Comparison of ENCODE assay signal across 8 mouse cellular contexts in genomic region chr9:74849195-74849978, GRCm38 (mm10). TPM values are rescaled to one million over a fixed set of nuclear protein-coding genes. Genes with fewer than 3 reads are reported as not detected.
DNase-seq lines count a peak whose midpoint lies in the region; ATAC-seq and TF ChIP-seq lines count a peak whose summit lies in the region.

No protein-coding gene starts in this region.

- ATAC-seq in lung, postnatal 0 days: no peak
- ATAC-seq in forebrain, embryonic 15.5 days (replicated peaks): peak; percentile 38
- no peak; the same call in 1 of the 2 replicates for ATAC-seq in liver, embryonic 12.5 days
- ATAC-seq in stomach, embryonic 16.5 days (ENCODE audit: insufficient read depth, low FRiP score): peak; percentile 29
- no peak for ATAC-seq in granulocyte monocyte progenitor cell, adult 5-6 weeks (replicated peaks; ENCODE audit: poor library complexity, severe bottlenecking)
- ATAC-seq in frontal cortex, adult (ENCODE audit: low TSS enrichment): no peak

- peaks cover 79% of the 10 kb centered on the region for H3K27me3 ChIP-seq in lung, postnatal 0 days (replicated peaks; ENCODE audit: insufficient read depth, low read length)
- peaks cover 77% of the 10 kb centered on the region for H3K27me3 ChIP-seq in forebrain, embryonic 15.5 days
- peaks cover 91% of the 10 kb centered on the region for H3K27me3 ChIP-seq in liver, embryonic 12.5 days (replicated peaks)
- H3K27me3 ChIP-seq in stomach, embryonic 16.5 days (ENCODE audit: control insufficient read depth, insufficient read depth, low read length): peaks cover 89% of the 10 kb centered on the region

- DNase-seq in lung, postnatal 0 days (ENCODE audit: low spot score): no peak
- no peak for DNase-seq in lung, postnatal 14 days
- no peak for DNase-seq in adrenal gland, postnatal 14 days

- no peak overlapping the region for H3K27ac ChIP-seq in lung, postnatal 0 days (ENCODE audit: low read length)
- H3K27ac ChIP-seq in forebrain, embryonic 15.5 days (replicated peaks): no peak overlapping the region
- H3K27ac ChIP-seq in liver, embryonic 12.5 days: 0 out of 2 replicates have a peak overlapping the region, but pooled peaks have one; percentile 31
- H3K27ac ChIP-seq in stomach, embryonic 16.5 days (ENCODE audit: low read length): no peak overlapping the region

- TF ChIP-seq EP300 in lung, postnatal 0 days (IDR thresholded peaks at IDR 0.05): no peak

- H3K9me3 ChIP-seq in lung, postnatal 0 days (ENCODE audit: low read length): no peaks in the 10 kb centered on the region
- no peaks in the 10 kb centered on the region for H3K9me3 ChIP-seq in forebrain, embryonic 15.5 days
- no peaks in the 10 kb centered on the region for H3K9me3 ChIP-seq in liver, embryonic 12.5 days (replicated peaks)
- no peaks in the 10 kb centered on the region for H3K9me3 ChIP-seq in stomach, embryonic 16.5 days (replicated peaks; ENCODE audit: control insufficient read depth, low read length)

- TF ChIP-seq CTCF in lung, postnatal 0 days (IDR thresholded peaks at IDR 0.05): no peak

- no peak overlapping the region for H3K9ac ChIP-seq in lung, postnatal 0 days (replicated peaks; ENCODE audit: low read depth)
- 0 out of 2 replicates have a peak overlapping the region, but pooled peaks have one; percentile 5 for H3K9ac ChIP-seq in forebrain, embryonic 15.5 days (replicated peaks)
- H3K9ac ChIP-seq in liver, embryonic 12.5 days: 0 out of 2 replicates have a peak overlapping the region, but pooled peaks have one; percentile 8
- peak overlapping the region; percentile 6; the same call in 1 of the 2 replicates for H3K9ac ChIP-seq in stomach, embryonic 16.5 days (ENCODE audit: low read length)

- H3K4me3 ChIP-seq in lung, postnatal 0 days (ENCODE audit: low read depth, low read length): peak overlapping the region; percentile 28
- H3K4me3 ChIP-seq in forebrain, embryonic 15.5 days: peak overlapping the region; percentile 41
- H3K4me3 ChIP-seq in liver, embryonic 12.5 days: peak overlapping the region; percentile 39
- peak overlapping the region; percentile 37 for H3K4me3 ChIP-seq in stomach, embryonic 16.5 days (replicated peaks; ENCODE audit: low read length)

- peak overlapping the region; percentile 49 for H3K4me2 ChIP-seq in lung, postnatal 0 days (replicated peaks; ENCODE audit: low read depth, low read length)
- peak overlapping the region; percentile 75 for H3K4me2 ChIP-seq in forebrain, embryonic 15.5 days (replicated peaks)
- peak overlapping the region; percentile 50 for H3K4me2 ChIP-seq in liver, embryonic 12.5 days
- peak overlapping the region; percentile 59 for H3K4me2 ChIP-seq in stomach, embryonic 16.5 days (ENCODE audit: low read depth, low read length)

- no peaks in the 10 kb centered on the region for H3K36me3 ChIP-seq in lung, postnatal 0 days (ENCODE audit: insufficient read depth, low read length)
- no peaks in the 10 kb centered on the region for H3K36me3 ChIP-seq in forebrain, embryonic 15.5 days
- H3K36me3 ChIP-seq in liver, embryonic 12.5 days: no peaks in the 10 kb centered on the region
- H3K36me3 ChIP-seq in stomach, embryonic 16.5 days (ENCODE audit: control insufficient read depth, insufficient read depth, low read length): no peaks in the 10 kb centered on the region

- WGBS in lung, postnatal 0 days: 1% methylated on average over 55 of the region's 63 CpGs
- WGBS in forebrain, embryonic 15.5 days: 1% methylated on average over 60 of the region's 63 CpGs
- 2% methylated on average over 63 of the region's 63 CpGs for WGBS in liver, embryonic 12.5 days (ENCODE audit: insufficient replicate concordance)
- 1% methylated on average over 63 of the region's 63 CpGs for WGBS in stomach, embryonic 16.5 days

- H3K4me1 ChIP-seq in lung, postnatal 0 days (ENCODE audit: insufficient read depth, low read depth, low read length): peaks cover 6% of the 10 kb centered on the region; the same call in 1 of the 2 replicates
- H3K4me1 ChIP-seq in forebrain, embryonic 15.5 days: peaks cover 17% of the 10 kb centered on the region
- H3K4me1 ChIP-seq in liver, embryonic 12.5 days: no peaks in the 10 kb centered on the region
- 0 out of 2 replicates have a peak, but pooled peaks cover 8% of the 10 kb centered on the region for H3K4me1 ChIP-seq in stomach, embryonic 16.5 days (ENCODE audit: control insufficient read depth, insufficient read depth, low read length)

RNA-seq across cellular contexts. Expression of gene Onecut1, which starts 12.3 kb away (rescaled TPM):
- polyA plus RNA-seq in lung, postnatal 0 days (2015; fragmentation: Nextera tagmentation; extraction: Ambion mirVana): not detected in 2 replicates
- 0.47 and 1.3 TPM in 2 replicates for polyA plus RNA-seq in forebrain, embryonic 15.5 days (2015; fragmentation: Nextera tagmentation; extraction: Ambion mirVana)
- 2.1 and 2.6 TPM in 2 replicates for polyA plus RNA-seq in liver, embryonic 12.5 days (2016; fragmentation: Nextera tagmentation; extraction: Ambion mirVana)
- polyA plus RNA-seq in stomach, embryonic 16.5 days (2015; fragmentation: Nextera tagmentation; extraction: Ambion mirVana): 1.5 and 2.0 TPM in 2 replicates
- not detected in 2 replicates for total RNA-seq in granulocyte monocyte progenitor cell, adult 5-6 weeks (2014; fragmentation: Nextera tagmentation)
- total RNA-seq in granulocyte monocyte progenitor cell, adult 5-6 weeks (2017): not detected in 2 replicates
- total RNA-seq in adrenal gland, postnatal 14 days (2021): 0.19 and 7.6 TPM in 2 replicates

Comparison
In these comparisons a context has a peak if more than half of its experiments do, and no peak if none do; other contexts are left out.
1. ATAC-seq: peak in forebrain, embryonic 15.5 days (single experiment) and stomach, embryonic 16.5 days (single experiment); none in lung, postnatal 0 days (single experiment), liver, embryonic 12.5 days (single experiment), granulocyte monocyte progenitor cell, adult 5-6 weeks (single experiment) and frontal cortex, adult (single experiment).
2. Peak in every context shown above with its lines, with median percentiles within 50 percentile points of each other: H3K4me2 ChIP-seq and H3K4me3 ChIP-seq.